Mouse (Mus musculus): Measurements from ENCODE around the gene Kat6b.

Kat6b gene

DNA sequence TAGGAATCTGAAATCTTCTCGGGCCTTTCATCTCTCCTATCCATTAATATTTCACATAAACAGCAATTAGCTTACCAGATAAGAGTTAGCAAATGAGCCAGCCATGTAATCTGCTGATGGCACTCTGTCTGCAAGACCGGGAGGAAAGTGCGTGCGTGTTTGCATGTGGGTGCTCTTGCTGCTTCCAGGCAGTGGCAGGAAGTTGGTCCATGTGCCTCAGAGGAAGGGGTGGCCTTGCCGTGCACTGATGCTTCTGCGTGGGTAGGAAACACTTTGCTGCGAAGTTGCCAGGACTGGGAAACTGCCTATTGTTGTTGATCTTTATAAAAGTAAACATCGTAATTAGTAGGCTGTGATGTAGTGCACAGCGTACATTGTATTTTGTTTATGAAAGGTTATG is 42.0 kb downstream of the Kat6b start:
- in situ Hi-C loops (cut with MseI, MboI), result no loop called here

DNA sequence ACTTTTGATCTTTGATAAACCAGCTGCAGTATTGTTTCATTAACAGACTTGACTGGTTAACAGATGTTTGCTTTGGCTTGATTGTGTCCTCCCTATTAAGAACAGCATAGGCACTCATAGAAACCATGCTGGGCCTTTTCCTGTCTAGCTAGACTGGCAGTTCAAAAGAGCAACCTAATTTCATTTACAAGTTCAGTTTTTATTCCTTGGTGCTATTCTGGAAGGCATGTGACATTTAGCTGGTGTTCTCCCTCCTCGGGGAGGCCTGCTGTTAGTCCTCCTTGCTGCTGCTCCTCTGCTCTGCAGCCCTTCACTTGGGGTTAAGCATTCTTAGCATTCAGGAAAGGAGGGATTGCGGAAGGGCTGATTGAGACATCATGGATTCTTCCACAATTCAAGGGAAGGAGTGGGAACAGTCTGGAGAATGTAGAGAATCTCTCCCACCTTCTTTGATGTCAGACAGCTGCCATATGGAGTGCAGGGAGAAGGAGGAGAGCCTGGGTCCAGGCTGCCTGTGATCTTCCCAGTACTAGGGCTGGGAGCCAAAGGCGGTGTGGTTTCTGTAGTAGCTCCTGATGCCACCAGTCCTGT is 42.7 kb downstream of the Kat6b start:
- in situ Hi-C loops (cut with MseI, MboI), result no loop called here

DNA sequence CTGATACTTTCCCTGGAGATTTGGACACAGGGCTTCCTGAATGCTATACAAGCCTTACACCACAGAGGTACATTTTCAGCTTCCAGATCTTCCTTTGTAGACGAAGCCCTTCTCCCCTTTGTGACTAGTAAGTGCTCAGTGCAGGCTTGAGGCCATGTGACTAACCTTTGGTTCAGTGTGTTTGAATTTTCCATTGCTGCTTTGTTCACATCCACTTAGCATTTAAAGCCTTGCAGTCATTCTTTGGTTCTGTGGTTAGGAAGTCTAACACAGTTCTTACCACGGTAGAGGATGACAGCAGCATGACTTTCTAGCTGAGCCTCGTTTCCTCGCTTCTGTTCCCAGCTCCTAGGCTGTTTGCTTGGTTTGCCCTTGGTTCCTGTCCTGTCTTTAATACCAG is 44.4 kb downstream of the Kat6b start:
- in situ Hi-C loops (cut with MseI, MboI), result no loop called here

DNA sequence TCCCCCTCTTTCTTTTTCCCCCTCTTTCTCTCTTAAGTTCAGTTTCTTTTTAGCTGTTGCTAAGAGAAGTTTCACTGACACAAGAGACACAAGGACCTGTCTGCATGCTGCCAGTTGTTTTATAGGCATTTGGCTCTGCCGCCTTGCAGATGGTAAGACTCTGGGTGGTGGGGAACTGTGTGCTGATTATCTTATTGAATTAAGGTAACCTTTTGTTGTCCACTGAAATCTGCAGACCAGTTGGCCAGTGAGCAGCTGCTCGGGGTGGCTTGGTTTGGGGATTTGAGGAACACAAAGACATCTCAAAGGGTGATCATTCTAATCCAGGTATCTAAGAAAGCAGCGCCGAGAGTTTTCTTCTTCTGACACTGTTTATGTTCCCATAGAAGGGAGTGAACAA is 52.3 kb downstream of the Kat6b start:
- in situ Hi-C loops (cut with MseI, MboI), result no loop called here

DNA sequence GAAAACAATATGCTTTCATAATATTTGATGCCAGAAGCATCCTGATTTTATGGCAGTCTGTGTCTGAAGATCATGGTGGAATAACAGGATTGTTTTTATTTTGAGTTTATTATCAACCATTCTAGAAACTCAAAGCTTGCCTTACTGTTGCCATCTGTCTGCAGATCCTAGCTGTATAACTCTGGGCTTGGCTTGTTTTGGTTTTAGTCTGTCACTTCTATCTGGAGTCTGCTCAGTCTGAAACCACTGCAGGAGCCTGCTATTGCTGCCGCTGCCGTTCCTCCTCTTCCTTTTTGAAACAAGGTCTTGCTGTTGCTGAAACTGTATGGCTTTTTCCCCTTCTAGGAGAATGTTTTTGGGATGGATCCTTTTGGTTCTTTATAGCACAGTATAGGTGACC is 52.8 kb downstream of the Kat6b start:
- in situ Hi-C loops (cut with MseI, MboI), result no loop called here

DNA sequence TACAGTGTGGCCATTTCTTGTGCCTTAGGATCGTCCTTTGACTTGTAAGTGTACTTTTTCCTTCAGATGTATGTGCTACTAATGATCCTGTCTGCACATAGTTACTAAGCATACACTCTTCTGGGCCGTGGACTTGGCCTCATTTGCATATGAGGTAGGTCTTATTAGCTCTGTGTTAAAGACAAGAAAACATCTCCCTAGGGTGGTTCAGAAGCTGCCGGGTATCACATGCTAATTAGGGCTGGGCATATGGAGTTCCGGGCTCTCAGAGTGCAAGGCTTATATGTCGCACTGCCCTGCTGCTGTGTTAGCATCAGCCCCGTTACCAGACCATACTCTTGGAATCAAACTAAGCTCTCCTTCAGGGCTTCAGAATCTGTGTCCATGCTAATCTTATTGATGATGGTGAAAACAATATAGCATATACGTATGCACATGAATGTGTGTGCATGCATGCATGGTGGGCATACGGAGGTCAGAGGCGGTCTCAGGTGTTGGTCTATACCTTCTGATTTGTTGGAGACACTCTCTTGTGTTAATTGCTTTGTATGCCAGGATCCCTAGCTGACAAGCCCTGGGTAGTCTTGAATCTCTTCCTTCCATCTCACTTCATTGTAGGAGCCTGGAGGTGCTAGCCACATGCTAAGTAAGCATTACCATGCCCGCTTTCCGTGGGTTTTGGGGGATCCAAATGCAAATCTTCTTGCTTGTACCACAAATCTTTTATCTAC is 53.5 kb downstream of the Kat6b start:
- in situ Hi-C loops (cut with MseI, MboI), result no loop called here

DNA sequence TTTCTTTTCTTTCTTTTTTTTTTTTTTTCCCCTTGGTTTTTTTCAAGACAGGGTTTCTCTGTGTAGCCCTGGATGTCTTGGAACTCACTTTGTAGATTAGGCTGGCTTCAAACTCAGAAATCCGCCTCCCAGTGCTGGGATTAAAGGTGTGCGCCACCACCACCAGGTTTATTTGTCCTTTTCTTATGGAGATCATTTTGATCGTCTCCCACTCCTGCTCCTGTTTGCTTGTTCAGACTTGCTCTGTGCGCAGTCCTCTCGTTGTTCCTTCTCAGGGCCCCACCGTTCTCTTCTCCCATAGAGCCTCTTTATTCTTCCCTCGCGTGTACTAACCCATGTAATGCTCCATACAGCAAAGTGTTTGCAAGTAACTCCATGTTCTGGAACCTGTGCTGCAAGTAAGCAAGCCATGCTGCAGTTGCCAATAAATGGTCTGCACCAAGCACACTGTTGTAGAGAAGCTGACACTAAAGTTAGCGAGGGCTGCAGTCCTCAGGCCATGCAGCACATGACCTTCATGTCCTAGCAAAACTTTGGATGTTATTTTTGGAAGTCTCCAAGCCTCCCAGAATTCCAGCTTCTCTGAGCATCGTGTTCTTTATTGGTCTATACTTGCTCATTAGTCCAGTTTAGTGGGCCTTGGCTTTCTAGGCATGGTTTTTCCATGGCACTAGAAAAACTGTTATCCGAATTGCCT is 55.4 kb downstream of the Kat6b start:
- in situ Hi-C loops (cut with MseI, MboI), result no loop called here

DNA sequence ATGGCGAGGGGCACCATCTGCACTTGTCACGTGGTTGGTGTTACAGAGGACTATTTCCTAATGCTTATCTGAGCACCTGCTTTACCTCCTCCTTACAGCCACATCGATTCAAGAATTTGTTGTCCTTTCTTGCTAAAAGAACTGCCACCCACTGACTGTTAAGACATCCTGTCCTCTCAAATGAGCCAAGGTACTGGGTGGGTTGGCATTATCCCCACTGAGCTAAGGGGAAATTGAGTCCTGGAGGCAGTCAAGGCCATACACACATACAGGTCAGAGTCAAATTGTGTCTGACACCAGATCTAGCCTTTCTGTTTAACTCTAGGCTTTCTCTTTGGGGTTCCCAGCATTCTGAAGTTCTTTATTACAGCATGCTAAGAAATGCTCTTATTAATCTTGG is 56.6 kb downstream of the Kat6b start:
- in situ Hi-C loops (cut with MseI, MboI), result no loop called here

DNA sequence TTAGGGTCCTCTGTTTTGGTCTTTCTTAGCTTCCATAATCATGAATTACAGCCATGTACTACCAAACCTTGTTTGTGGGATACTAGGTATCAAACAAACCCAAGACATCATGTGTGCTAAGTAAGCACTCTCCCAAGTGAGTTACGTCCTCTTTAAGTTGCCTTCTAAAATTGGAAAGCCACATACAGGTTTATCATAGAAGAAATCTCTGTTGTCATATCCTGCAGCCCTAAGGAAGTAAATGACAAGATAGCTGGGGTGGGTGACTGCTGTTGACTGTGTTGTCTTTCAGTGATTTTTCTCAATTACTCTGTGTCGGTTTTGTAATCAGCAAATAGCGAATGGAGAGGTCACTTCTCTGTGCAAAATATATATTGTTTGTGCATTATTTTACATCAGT is 58.5 kb downstream of the Kat6b start:
- in situ Hi-C loops (cut with MseI, MboI), result no loop called here

DNA sequence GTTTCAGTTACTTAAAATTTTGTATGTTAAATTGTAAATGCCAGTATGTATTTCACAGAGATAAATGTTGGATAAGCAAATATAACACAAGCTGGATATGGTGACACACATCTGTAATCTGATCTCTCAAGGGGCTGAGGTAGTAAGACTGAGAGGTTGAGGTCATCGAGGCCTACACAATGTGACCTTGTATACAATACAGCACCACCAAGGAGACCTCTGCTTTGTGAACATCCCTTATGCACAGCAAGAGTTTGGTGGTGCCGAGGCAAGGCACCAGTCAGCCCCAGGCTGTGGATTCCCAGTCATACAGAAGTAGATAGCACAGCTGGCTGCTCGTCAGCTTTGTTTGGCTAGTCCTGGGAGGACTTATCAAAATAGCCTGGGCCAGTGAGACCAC is 59.1 kb downstream of the Kat6b start:
- in situ Hi-C loops (cut with MseI, MboI), result no loop called here

DNA sequence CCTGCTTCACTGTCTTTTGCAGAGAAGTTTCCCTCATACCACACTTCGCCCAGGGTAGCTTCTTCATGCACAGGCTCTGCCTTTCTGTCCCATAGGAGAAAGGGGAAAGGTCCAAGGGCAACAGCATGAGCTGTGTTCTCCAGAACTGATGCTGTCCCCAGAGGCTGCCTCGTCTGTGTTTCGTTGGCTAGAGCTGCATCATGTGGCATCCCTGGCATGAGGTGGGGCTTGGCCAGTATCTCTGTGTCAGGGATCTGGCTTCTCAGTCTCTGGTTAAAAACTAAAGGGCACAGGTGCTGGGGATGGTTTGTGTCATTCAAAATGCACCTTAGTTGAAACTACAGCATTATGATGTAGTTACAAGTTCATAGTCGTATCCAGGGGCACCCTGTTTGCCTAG is 64.3 kb downstream of the Kat6b start:
- in situ Hi-C loops (cut with MseI, MboI), result no loop called here

DNA sequence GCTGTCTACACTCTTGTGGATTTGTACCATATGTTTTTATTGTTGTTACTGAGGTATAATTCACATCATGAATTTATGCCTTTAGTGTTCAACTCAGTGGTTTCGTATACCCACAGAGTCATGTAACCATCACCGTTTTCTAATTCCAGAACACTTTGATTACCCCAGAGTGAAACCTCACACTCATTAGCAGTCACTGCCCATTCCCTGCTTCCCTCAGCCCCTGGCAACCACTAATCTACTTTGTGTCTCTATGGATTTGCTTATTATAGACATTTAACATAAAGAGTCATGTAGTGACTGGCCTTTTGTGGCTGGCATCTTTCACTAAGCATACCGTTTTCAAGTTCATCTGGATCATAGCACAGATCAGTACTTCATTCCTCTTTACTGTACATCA is 65.1 kb downstream of the Kat6b start:
- in situ Hi-C loops (cut with MseI, MboI), result no loop called here

DNA sequence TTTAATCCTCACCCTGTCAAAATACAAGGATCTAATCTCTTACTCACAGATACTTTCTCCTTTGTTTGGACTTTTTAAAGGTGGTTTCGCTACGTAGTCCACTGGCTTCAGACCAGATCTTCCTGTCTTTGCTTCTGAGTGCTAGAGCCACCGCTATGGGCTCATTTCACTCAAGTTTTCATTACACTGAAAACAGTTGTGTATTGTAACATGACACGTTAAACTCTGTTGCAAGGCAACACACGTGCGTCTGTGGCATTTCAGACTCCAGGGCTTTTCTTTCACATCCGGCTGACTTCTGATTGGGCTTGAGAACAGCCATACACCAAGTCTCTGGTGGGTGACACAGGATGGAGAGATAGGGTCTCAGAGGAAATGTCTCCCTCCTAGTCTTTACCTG is 66.1 kb downstream of the Kat6b start:
- in situ Hi-C loops (cut with MseI, MboI), result no loop called here

DNA sequence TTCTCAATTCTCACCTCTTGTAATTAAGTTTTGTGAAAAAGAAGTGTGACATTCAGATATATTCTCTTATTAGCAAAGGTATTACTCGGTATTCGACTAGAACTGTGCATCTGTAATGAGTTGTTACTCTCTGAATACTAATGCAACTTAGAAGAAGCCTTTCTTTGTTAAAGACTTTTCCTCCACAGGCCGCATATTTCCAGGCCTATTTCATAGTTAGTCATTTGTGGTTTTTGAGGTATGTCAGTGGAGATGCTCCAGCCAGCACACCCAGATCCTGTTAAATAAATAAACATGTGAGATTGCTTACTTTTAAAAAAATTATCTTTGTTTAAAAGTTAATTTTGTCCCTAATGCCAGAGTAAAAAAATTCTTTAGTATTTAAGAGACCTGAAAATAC is 66.7 kb downstream of the Kat6b start:
- in situ Hi-C loops (cut with MseI, MboI), result no loop called here

DNA sequence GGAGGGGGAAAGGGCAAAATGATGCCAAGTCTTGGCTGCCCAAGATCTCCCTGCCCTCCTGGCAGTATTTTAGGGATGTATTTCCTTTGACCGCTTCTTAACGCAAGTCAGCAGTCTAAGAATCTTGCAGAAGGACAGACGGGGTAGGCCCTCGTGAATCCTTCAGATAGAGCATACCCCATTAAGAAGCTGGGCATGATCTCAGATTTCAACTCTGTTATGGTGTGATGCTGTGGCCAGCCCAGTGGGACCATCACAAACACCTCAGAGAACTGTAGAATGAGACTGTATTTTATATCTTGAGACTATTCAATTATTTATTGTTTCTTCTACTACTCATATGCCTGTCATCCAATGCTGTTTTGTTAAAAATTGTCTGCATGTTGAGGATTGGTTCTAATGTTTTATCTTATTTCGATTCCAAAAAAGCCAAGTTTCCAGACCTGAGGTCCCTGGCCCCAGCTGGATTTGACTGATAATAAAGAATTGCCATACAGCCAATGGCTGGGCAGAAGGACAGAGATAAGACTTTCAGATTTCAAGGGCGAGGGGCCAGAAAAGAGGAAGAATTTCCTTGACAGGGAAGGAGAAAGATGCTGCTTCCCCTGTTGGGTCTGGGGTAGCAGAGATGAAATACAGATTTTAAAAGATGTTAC is 67.8 kb downstream of the Kat6b start:
- in situ Hi-C loops (cut with MseI, MboI), result no loop called here

DNA sequence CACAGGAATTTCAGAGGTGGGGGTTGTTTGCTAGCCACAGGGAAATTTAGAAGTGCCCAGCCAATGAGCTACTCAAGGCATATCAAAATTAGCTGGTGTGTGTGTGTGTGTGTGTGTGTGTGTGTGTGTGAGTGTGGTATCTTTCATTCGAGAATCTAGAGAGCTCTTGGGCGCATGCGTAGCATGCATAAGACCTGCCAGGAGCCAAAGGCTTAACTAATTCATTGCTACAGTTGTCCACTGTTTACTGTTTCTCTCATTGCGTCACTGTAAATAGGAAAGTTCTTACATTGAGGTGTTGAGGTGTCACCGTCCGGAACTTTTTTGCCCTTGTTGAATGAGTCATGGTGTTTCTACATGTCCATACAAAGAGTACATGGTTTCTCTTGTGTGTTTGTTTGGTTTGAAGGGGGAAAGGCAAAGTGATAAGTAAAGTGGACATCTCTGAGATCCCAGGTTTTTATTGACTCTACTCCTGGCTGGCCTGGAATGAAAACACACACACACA is 68.4 kb downstream of the Kat6b start:
- in situ Hi-C loops (cut with MseI, MboI), result no loop called here

DNA sequence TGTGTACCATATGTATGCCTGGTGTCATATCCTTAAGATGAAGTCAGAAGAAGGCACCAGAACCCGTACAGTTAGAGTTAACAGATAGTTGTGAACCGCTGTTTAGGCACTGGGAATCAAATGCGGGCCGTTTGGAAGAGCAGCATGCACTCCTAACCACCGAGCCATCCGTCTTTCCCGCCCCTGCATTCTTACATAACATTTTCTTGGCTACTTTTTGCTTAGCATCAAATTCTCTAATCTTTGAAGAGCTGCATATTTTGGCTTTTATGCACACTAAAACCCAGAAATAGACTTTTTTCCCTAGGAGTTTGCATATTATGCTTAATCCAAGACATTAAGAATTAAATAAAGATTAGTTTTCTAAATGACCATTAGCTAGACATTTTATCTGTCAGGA is 69.3 kb downstream of the Kat6b start:
- in situ Hi-C loops (cut with MseI, MboI), result no loop called here

DNA sequence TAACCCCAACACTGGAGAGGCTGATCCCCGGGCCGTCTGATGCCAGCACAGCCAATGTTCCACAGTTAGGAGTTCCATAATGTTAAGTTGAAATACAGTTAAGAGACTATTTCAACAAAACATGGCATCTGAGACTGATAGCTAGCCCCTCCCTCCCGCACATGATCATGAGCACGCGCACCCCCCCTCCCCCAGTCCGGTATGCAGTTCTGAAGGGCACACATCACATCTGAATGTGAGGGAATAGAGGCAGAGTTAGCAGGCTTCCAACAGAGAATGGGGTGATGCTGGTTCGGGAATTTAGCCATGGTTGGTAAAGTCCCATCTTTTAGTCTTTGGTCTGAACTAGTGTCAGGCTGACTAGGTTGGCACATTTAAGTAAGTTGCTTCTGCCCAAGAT is 70.4 kb downstream of the Kat6b start:
- in situ Hi-C loops (cut with MseI, MboI), result no loop called here

DNA sequence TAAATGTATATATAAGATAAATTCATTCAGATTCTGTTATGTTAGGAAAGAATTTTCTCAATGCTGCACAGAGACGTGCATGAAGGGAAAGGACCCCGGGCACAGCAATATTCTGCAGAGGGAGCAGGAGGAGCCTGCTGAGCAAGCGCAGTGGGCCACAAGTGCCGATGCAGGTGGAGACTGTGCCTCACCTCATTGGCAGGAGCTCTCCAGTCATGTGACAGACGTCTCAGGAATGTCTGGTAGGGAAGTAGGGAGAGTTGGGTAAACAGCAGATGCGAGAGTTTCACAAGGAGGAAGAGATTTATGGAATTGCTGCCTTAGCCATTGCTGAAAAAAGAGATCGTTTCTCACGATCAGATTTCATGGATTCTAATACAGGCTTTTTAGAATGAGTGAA is 71.7 kb downstream of the Kat6b start:
- in situ Hi-C loops (cut with MseI, MboI), result no loop called here

DNA sequence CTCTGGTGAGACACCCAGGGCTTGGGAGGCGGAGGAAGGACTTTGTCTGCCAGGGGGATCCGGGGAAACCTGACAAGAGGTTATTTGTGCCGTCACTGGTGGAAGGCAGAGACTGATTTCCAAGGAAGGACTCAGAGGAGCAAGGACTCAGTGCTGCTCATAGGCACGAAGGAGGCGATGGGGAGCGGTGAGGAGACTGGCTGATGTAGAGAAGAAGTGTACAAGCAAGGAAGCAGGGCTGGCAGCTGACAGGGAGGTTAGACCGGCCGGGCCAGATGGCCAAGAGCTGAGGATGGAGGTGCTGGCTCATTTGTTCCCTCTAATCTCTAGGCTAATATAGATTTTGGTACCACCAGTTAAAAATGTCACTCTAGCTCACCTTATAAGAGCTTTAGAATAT is 72.8 kb downstream of the Kat6b start:
- in situ Hi-C loops (cut with MseI, MboI), result no loop called here

DNA sequence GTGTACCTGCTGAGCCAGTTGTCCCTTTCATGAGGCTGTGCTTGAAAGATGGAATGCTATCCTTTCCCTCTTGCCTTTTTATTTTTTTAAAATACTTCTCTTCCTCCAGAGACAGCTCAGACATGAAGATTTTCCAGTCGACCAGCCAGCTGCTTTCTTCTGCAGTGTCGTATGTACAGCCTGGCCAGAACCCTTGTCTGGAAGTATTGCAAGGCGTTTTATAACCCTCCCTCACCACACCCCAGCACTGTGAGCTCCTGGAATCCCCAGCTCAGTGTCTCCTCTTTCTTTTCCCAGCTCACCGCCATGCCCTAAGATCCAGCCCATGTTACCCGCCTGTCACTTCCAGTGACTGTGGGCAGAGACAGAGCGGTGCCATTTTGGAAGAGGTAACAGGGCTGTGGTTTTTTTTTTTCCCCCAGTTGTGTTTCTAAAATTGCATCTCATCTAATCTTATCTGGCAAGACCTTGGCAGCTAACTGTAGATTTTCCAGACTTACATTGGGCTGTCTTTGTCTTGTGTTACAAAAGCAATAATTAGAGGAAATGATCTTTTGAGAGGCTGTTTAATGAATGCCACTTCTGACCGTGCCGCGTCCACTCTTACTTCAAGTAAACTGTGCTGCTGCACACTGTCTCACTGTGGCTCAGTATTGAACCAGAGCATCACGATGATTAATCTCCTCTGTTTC is 77.4 kb downstream of the Kat6b start:
- in situ Hi-C loops (cut with MseI, MboI), result no loop called here

DNA sequence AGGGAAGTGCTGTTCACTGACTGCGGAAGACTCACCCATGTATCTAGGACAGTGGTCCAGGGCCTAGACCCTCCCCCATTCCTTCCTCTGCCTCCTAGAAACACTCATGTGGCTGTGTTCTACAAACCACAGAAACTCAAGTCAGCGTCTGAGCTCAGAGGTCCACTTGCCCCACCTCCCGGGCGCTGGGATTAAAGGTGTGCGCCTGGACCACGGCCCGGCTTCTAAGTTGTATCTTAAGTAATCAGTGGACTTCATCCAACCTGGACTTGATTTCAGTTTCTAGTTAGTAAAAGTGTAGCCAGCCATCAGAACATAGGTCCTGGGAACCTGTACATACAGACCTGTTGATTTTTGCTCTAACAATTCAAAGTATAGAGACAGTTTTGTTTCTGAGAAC is 78.2 kb downstream of the Kat6b start:
- in situ Hi-C loops (cut with MseI, MboI), result no loop called here
